Mouse (Mus musculus) midbrain, postnatal 0 days (tissue): ENCODE measurements around the gene Tle6. TPM values are rescaled to one million over a fixed set of nuclear protein-coding genes. Genes with fewer than 3 reads are reported as not detected.

ENCODE experiments used
- ATAC-seq: fragments of 200-750 bp; cut with Nextera tagmentation; 2 replicates; pipeline ENCODE4 v1.8.0; 2017; ENCODE audit warnings: moderate number of reproducible peaks, mild to moderate bottlenecking, moderate TSS enrichment, moderate library complexity; ENCODE audit not compliant: low FRiP score
- DNase-seq: peaks from one replicate; pipeline ENCODE4 v3.0.0-alpha.2; 2015; ENCODE audit warnings: low spot score
- H3K27ac ChIP-seq: fragments of 300-500 bp; sonication (generic); 2 replicates; pipeline ENCODE4 v1.5.1; 2014; ENCODE audit warnings: low read depth, mild to moderate bottlenecking, low read length, mixed read lengths
- H3K27me3 ChIP-seq: fragments of 300-500 bp; sonication (generic); 2 replicates; pipeline ENCODE4 v1.6.1; 2014; ENCODE audit warnings: low read length, control low read depth, mixed read lengths; ENCODE audit not compliant: insufficient read depth
- H3K36me3 ChIP-seq: fragments of 300-500 bp; sonication (generic); 2 replicates; pipeline ENCODE4 v1.6.1; 2014; ENCODE audit warnings: low read length, control low read depth, mixed read lengths; ENCODE audit not compliant: insufficient read depth
- H3K4me1 ChIP-seq: fragments of 300-500 bp; sonication (generic); 2 replicates; pipeline ENCODE4 v1.6.1; 2014; ENCODE audit warnings: mild to moderate bottlenecking, control low read depth, antibody characterized with exemption, low read length, mixed read lengths; ENCODE audit not compliant: insufficient read depth
- H3K4me2 ChIP-seq: fragments of 300-500 bp; sonication (generic); 2 replicates; pipeline ENCODE4 v1.6.1; 2014; ENCODE audit warnings: low read depth, mild to moderate bottlenecking, low read length, mixed read lengths; ENCODE audit not compliant: poor library complexity, severe bottlenecking
- H3K4me3 ChIP-seq: fragments of 300-500 bp; sonication (generic); 2 replicates; pipeline ENCODE4 v1.5.1; 2014; ENCODE audit warnings: low read depth, mild to moderate bottlenecking, low read length, moderate library complexity
- H3K9ac ChIP-seq: fragments of 300-500 bp; sonication (generic); replicated peaks from 2 replicates; pipeline ENCODE4 v1.6.1; 2014; ENCODE audit warnings: mild to moderate bottlenecking, low read length, moderate library complexity, mixed read lengths; ENCODE audit not compliant: poor library complexity, severe bottlenecking
- H3K9me3 ChIP-seq: fragments of 300-500 bp; sonication (generic); 2 replicates; pipeline ENCODE4 v1.6.1; 2016; ENCODE audit warnings: low read length, control low read depth
- CTCF ChIP-seq: IDR thresholded peaks from 2 replicates; pipeline ENCODE4 v1.5.1; 2016; ENCODE audit warnings: antibody characterized with exemption, mild to moderate bottlenecking
- WGBS: fragments of 180-500 bp; shearing (Covaris S2); extraction: QIAGEN DNeasy Blood & Tissue Kit; methylation state at CpG from one replicate; pipeline ENCODE4 v1.1.7; 2014; 5-methylcytosine and 5-hydroxymethylcytosine counted together
- polyA plus RNA-seq: library from polyadenylated mRNA; unstranded; fragments of >200 nt; fragmentation: Nextera tagmentation; extraction: Ambion mirVana; gene quantifications from 2 replicates; pipeline ENCODE4 v1.2.1, GENCODE M21; 2015
- total RNA-seq: library from RNA; depleted of rRNA; stranded (reverse); fragments of >200 nt; gene quantifications from 2 replicates; pipeline ENCODE4 v1.2.3, GENCODE M21; 2014

Gene Tle6
- total and polyA plus RNA-seq, 2 experiments from 2014 or later, result 7.5 to 13.3 TPM

GRCm38 (mm10) chr10:81593935-81594334 lies 6.9 kb downstream of the Tle6 start:
- peaks cover 26% of the 10 kb centered on the region for H3K27me3 ChIP-seq
- ATAC-seq (no peak), DNase-seq (no peak)
- TF ChIP-seq CTCF, result no peak
- no peak overlapping the region for H3K27ac ChIP-seq
- no peak overlapping the region for H3K9ac ChIP-seq
- H3K4me2 ChIP-seq, result no peak overlapping the region
- no peak overlapping the region for H3K4me3 ChIP-seq
- H3K4me1 ChIP-seq, result peaks cover 18% of the 10 kb centered on the region; the same call in 1 of the 2 replicates
- no peaks in the 10 kb centered on the region for H3K9me3 ChIP-seq
- WGBS, result 85% methylated on average over 18 of the region's 18 CpGs
- H3K36me3 ChIP-seq, result peaks cover 2% of the 10 kb centered on the region; the same call in 1 of the 2 replicates

- no peak overlapping the region for H3K4me3 ChIP-seq
- H3K36me3 ChIP-seq, result peaks cover 2% of the 10 kb centered on the region; the same call in 1 of the 2 replicates
- no peak overlapping the region for H3K4me2 ChIP-seq
- no peaks in the 10 kb centered on the region for H3K9me3 ChIP-seq
- H3K9ac ChIP-seq, result no peak overlapping the region
- H3K4me1 ChIP-seq, result peaks cover 18% of the 10 kb centered on the region; the same call in 1 of the 2 replicates
- WGBS, result 66% methylated on average over 4 of the region's 4 CpGs
- no peak overlapping the region for H3K27ac ChIP-seq
- H3K27me3 ChIP-seq, result peaks cover 26% of the 10 kb centered on the region
- ATAC-seq, result no peak
- no peak for TF ChIP-seq CTCF
- DNase-seq, result no peak
Observed at GRCm38 (mm10) chr10:81593223-81593622, 7.7 kb downstream of the Tle6 start.

- 79% methylated on average over 7 of the region's 7 CpGs for WGBS
- H3K36me3 ChIP-seq, result peaks cover 4% of the 10 kb centered on the region; the same call in 1 of the 2 replicates
- ATAC-seq (no peak), DNase-seq (no peak)
- H3K4me2 ChIP-seq, result no peak overlapping the region
- no peak overlapping the region for H3K4me3 ChIP-seq
- TF ChIP-seq CTCF, result no peak
- no peaks in the 10 kb centered on the region for H3K9me3 ChIP-seq
- H3K27ac ChIP-seq, result no peak overlapping the region
- H3K27me3 ChIP-seq, result peaks cover 23% of the 10 kb centered on the region
- peaks cover 18% of the 10 kb centered on the region; the same call in 1 of the 2 replicates for H3K4me1 ChIP-seq
- no peak overlapping the region for H3K9ac ChIP-seq
Observed at GRCm38 (mm10) chr10:81592631-81593030, 8.2 kb downstream of the Tle6 start.

- Histone ChIP-seq H3K27ac (no peak overlapping the region), H3K4me1 (peaks cover 13% of the 10 kb centered on the region; the same call in 1 of the 2 replicates), H3K4me2 (no peak overlapping the region), H3K36me3 (peaks cover 10% of the 10 kb centered on the region; the same call in 1 of the 2 replicates), H3K27me3 (peaks cover 23% of the 10 kb centered on the region), H3K4me3 (no peak overlapping the region), H3K9ac (no peak overlapping the region), H3K9me3 (no peaks in the 10 kb centered on the region)
- no peak for TF ChIP-seq CTCF
- no peak for ATAC-seq
- 69% methylated on average over 9 of the region's 9 CpGs for WGBS
- DNase-seq, result no peak
Observed at GRCm38 (mm10) chr10:81591846-81592245, 9.0 kb downstream of the Tle6 start.

- H3K27me3 ChIP-seq, result peaks cover 10% of the 10 kb centered on the region
- TF ChIP-seq CTCF, result no peak
- peaks cover 12% of the 10 kb centered on the region; the same call in 1 of the 2 replicates for H3K36me3 ChIP-seq
Observed at GRCm38 (mm10) chr10:81588739-81589138, 12.1 kb downstream of the Tle6 start.

GRCm38 (mm10) chr10:81583347-81583746 lies 17.5 kb downstream of the Tle6 start:
- TF ChIP-seq CTCF, result no peak
- H3K27me3 ChIP-seq, result peaks cover 11% of the 10 kb centered on the region; the same call in 1 of the 2 replicates

More at GRCm38 (mm10) chr10:81588739-81589138, 12.1 kb downstream of the Tle6 start:
- Histone ChIP-seq H3K27ac (no peak overlapping the region), H3K4me1 (no peaks in the 10 kb centered on the region), H3K9ac (no peak overlapping the region), H3K4me2 (no peak overlapping the region), H3K9me3 (no peaks in the 10 kb centered on the region), H3K4me3 (no peak overlapping the region)
- WGBS, result 74% methylated on average over 7 of the region's 7 CpGs
- DNase-seq, result no peak
- ATAC-seq, result no peak

More at GRCm38 (mm10) chr10:81583347-81583746, 17.5 kb downstream of the Tle6 start:
- no peak for DNase-seq
- Histone ChIP-seq H3K36me3 (peaks cover 10% of the 10 kb centered on the region; the same call in 1 of the 2 replicates), H3K27ac (no peak overlapping the region), H3K4me1 (no peaks in the 10 kb centered on the region), H3K4me2 (no peak overlapping the region), H3K4me3 (no peak overlapping the region), H3K9ac (no peak overlapping the region), H3K9me3 (no peaks in the 10 kb centered on the region)
- no peak for ATAC-seq
- 42% methylated on average over 6 of the region's 6 CpGs for WGBS
